Mouse (Mus musculus) E14TG2a.4 (cell line): ENCODE results near the gene Prlh.

Experiments used
- H3K27me3 ChIP-seq: 2 replicates; pipeline ENCODE4 v1.6.1; 2014; ENCODE audit warnings: low read length, control low read depth; ENCODE audit not compliant: insufficient read depth
- H3K36me3 ChIP-seq: 2 replicates; pipeline ENCODE4 v1.6.1; 2014; ENCODE audit warnings: low read length, control low read depth; ENCODE audit not compliant: insufficient read depth
- H3K4me1 ChIP-seq: replicated peaks from 2 replicates; pipeline ENCODE4 v1.6.1; 2014; ENCODE audit warnings: low read depth, low read length, control low read depth
- H3K4me3 ChIP-seq: replicated peaks from 2 replicates; pipeline ENCODE4 v1.5.1; 2014; ENCODE audit warnings: mild to moderate bottlenecking, low read length
- H3K9me3 ChIP-seq: 2 replicates; pipeline ENCODE4 v1.6.1; 2014; ENCODE audit warnings: low read length, control low read depth
- CTCF ChIP-seq: conservative IDR thresholded peaks from 2 replicates; pipeline ENCODE4 v1.5.1; 2014; ENCODE audit warnings: low read length
- NANOG ChIP-seq: IDR thresholded peaks from 2 replicates; pipeline ENCODE4 v1.6.1; 2014; ENCODE audit warnings: borderline replicate concordance, low read length, mixed read lengths
- POU5F1 ChIP-seq: IDR thresholded peaks from 2 replicates; pipeline ENCODE4 v1.6.1; 2014; ENCODE audit warnings: low read length, borderline replicate concordance

Prlh gene

DNA sequence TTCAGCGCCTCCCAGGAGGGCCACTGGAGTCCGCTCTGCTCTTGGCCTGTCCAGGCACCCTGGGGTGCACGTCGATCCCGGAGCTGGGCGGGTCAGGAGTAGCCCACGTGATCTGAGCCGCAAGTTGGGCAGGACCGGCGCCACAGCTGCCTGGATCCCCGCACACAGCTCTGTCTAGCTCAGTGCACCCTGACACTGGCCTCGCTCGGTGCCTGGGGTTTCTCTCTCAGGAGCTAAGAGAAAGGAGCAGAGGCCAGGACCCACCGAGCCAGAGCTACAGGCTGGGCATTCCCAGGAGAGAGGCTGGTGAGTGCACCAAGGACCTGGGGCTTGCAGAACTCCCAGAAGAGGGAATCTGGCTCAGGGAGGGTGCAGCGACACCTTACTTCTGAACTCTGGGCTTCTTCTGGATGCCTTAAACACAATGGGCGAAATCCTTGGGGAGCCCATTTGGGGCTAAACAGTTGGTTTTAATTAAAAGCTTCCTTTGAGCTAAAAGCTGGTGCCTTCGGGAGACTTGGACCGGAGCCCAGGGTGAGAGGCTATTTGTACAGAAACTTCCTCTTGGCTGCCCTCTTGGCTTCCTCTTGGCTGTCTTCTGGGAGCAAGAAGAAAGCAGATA, 37.8 kb upstream of the Prlh start, which contains the start of gene Mlph:
Mlph (plus strand) TSS at position 138 of the 622 bp plus-strand sequence.
- Histone ChIP-seq H3K4me3 (peak within 1 kb of the TSS; percentile 76), H3K9me3 (peaks cover 9% of the 10 kb centered on the region), H3K36me3 (no peaks in the 10 kb centered on the region), H3K27me3 (peaks cover 43% of the 10 kb centered on the region), H3K4me1 (peaks cover 10% of the 10 kb centered on the region)
- no peak for TF ChIP-seq POU5F1
- no peak for TF ChIP-seq CTCF
- TF ChIP-seq NANOG = no peak

- TF ChIP-seq CTCF (no peak), NANOG (no peak), POU5F1 (no peak)
- Histone ChIP-seq H3K9me3 (peaks cover 19% of the 10 kb centered on the region), H3K27me3 (peaks cover 39% of the 10 kb centered on the region), H3K36me3 (no peaks in the 10 kb centered on the region), H3K4me3 (no peak overlapping the region), H3K4me1 (peaks cover 9% of the 10 kb centered on the region)
These were observed 35.4 kb upstream of the Prlh start for GRCm38 (mm10) chr1:90917509-90917908.

DNA sequence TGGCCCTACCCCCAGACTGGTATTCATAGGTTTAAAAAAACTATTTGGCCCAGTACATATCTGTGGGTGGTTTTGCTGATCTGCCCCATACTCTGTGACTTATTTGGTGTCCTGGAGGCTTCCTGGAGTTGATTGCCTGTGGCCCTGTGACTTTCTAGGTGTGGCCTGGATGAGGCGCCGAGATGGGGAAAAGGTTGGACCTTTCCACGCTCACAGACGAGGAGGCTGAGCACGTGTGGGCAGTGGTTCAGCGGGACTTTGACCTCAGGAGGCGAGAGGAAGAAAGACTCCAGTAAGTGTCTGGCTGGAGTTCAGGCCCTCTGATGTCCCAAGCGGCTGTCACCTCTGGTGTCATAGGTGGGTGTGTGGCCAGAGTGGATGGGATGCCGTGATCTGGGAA, 31.2 kb upstream of the Prlh start:
- Histone ChIP-seq H3K4me1 (0 out of 2 replicates have a peak, but pooled peaks cover 3% of the 10 kb centered on the region), H3K4me3 (no peak overlapping the region), H3K9me3 (peaks cover 19% of the 10 kb centered on the region), H3K27me3 (peaks cover 19% of the 10 kb centered on the region), H3K36me3 (no peaks in the 10 kb centered on the region)
- no peak for TF ChIP-seq CTCF
- no peak for TF ChIP-seq NANOG
- no peak for TF ChIP-seq POU5F1

GRCm38 (mm10) chr1:90926030-90926429, 26.9 kb upstream of the Prlh start:
- peaks cover 28% of the 10 kb centered on the region for H3K27me3 ChIP-seq
- H3K36me3 ChIP-seq = no peaks in the 10 kb centered on the region
- no peaks in the 10 kb centered on the region for H3K9me3 ChIP-seq
- H3K4me3 ChIP-seq = no peak overlapping the region
- TF ChIP-seq CTCF = no peak
- no peak for TF ChIP-seq POU5F1
- no peak for TF ChIP-seq NANOG
- peaks cover 15% of the 10 kb centered on the region for H3K4me1 ChIP-seq

- Histone ChIP-seq H3K4me3 (no peak overlapping the region), H3K36me3 (no peaks in the 10 kb centered on the region), H3K9me3 (no peaks in the 10 kb centered on the region), H3K27me3 (peaks cover 23% of the 10 kb centered on the region), H3K4me1 (peaks cover 15% of the 10 kb centered on the region)
- TF ChIP-seq CTCF (no peak), POU5F1 (no peak), NANOG (no peak)
These were observed 25.6 kb upstream of the Prlh start for GRCm38 (mm10) chr1:90927308-90927707.

DNA sequence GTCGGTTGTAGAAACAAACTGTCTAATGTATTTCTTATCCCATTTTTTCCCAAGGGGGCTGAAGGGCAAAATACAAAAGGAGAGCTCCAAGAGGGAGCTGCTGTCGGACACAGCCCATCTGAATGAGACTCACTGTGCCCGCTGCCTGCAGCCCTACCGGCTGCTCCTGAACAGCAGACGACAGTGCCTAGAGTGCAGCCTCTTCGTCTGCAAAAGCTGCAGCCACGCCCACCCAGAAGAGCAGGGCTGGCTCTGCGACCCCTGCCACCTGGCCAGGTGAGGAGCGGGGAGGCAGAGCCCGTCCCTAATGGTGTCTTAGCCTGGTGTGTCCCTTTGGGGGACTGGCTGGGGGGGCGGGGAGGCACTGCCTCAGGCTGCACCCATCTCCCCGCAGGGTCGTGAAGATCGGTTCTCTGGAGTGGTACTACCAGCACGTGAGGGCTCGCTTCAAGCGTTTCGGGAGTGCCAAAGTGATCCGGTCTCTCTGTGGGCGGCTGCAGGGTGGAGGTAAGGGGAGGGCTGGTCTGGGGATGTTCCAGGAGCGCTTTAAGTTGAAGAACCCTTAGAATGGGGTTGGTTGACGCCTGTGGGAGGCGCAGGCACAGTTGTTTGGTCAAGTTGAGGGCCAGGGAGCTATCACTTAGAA, 24.9 kb upstream of the Prlh start:
- no peaks in the 10 kb centered on the region for H3K9me3 ChIP-seq
- peaks cover 25% of the 10 kb centered on the region for H3K27me3 ChIP-seq
- peaks cover 15% of the 10 kb centered on the region for H3K4me1 ChIP-seq
- no peaks in the 10 kb centered on the region for H3K36me3 ChIP-seq
- H3K4me3 ChIP-seq = peak overlapping the region; percentile 64
- TF ChIP-seq POU5F1 (no peak), CTCF (no peak), NANOG (no peak)

- H3K36me3 ChIP-seq = no peaks in the 10 kb centered on the region
- peaks cover 15% of the 10 kb centered on the region for H3K4me1 ChIP-seq
- TF ChIP-seq POU5F1 = no peak
- peak; percentile 78 for TF ChIP-seq CTCF
- TF ChIP-seq NANOG = no peak
These were observed 24.4 kb upstream of the Prlh start for GRCm38 (mm10) chr1:90928575-90928934.

DNA sequence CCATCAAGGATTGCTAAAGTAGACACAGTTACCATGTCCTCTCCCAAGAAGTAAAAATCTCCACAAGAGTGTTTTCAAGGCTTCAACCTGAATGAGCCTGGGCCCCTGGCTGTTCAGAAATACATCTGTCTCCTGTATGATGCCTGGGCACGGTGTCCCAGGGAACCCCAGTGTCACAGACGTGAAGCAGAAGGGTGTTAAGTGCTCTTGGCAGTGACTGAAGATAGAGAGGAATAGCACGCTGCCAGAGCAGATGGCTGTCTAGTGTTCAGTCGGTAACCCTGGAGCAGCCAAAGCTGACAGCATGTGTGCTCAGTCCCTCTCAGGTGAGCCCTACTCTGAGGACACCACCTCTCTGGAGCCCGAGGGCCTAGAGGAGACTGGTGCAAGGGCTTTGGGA, 19.9 kb upstream of the Prlh start:
- peaks cover 13% of the 10 kb centered on the region for H3K4me1 ChIP-seq
- no peaks in the 10 kb centered on the region for H3K36me3 ChIP-seq
- no peak overlapping the region for H3K4me3 ChIP-seq
- H3K27me3 ChIP-seq = peaks cover 19% of the 10 kb centered on the region
- H3K9me3 ChIP-seq = no peaks in the 10 kb centered on the region
- TF ChIP-seq CTCF (no peak), NANOG (no peak), POU5F1 (no peak)

More at GRCm38 (mm10) chr1:90928575-90928934, 24.4 kb upstream of the Prlh start:
- peak overlapping the region; percentile 64 for H3K4me3 ChIP-seq
- peaks cover 30% of the 10 kb centered on the region for H3K27me3 ChIP-seq
- H3K9me3 ChIP-seq = no peaks in the 10 kb centered on the region
